Mouse (Mus musculus): ENCODE results near the gene E2f8. TPM values are rescaled to one million over a fixed set of nuclear protein-coding genes. Genes with fewer than 3 reads are reported as not detected.

The E2f8 gene
- polyA plus RNA-seq, 1 experiment, result 0.43 TPM

Other genes starting within 250 kb of the E2f8 start
- gene Mrgprb3, start 237.8 kb downstream of the E2f8 start, polyA plus RNA-seq (2012; rRNA removed), result not detected in 2 replicates
- 10.4 and 10.9 TPM in 2 replicates for gene Zdhhc13, start 92.6 kb downstream of the E2f8 start, polyA plus RNA-seq (2012; rRNA removed)
- 0.22 TPM in 1 of 2 replicates, not detected in the other for gene Csrp3, start 33.6 kb downstream of the E2f8 start, polyA plus RNA-seq (2012; rRNA removed)
- gene Nav2, start 27.1 kb upstream of the E2f8 start, polyA plus RNA-seq (2012; rRNA removed), result 30.3 and 70.8 TPM in 2 replicates

All from gonadal fat pad, adult 2 months (tissue).